Mouse (Mus musculus) limb, embryonic 11.5 days (tissue): ENCODE results near the gene Zbtb44. TPM values are rescaled to one million over a fixed set of nuclear protein-coding genes. Genes with fewer than 3 reads are reported as not detected.

Experiments used
- ATAC-seq: fragments of 200-750 bp; cut with Nextera tagmentation; 2 replicates; pipeline ENCODE4 v1.8.0; 2017; ENCODE audit warnings: low read depth; ENCODE audit not compliant: insufficient number of reproducible peaks, low FRiP score, low TSS enrichment
- DNase-seq: peaks from one replicate; pipeline ENCODE4 v3.0.0-alpha.2; 2015; ENCODE audit warnings: low spot score
- H3K27ac ChIP-seq: fragments of 300-500 bp; sonication (generic); replicated peaks from 2 replicates; pipeline ENCODE4 v1.5.1; 2014; ENCODE audit warnings: low read depth, mild to moderate bottlenecking, low read length
- H3K27me3 ChIP-seq: fragments of 300-500 bp; sonication (generic); 2 replicates; pipeline ENCODE4 v1.6.1; 2014; ENCODE audit warnings: mild to moderate bottlenecking, low read length, mixed read lengths; ENCODE audit not compliant: control insufficient read depth, insufficient read depth
- H3K36me3 ChIP-seq: fragments of 300-500 bp; sonication (generic); 2 replicates; pipeline ENCODE4 v1.6.1; 2014; ENCODE audit warnings: mild to moderate bottlenecking, low read length, moderate library complexity, mixed read lengths; ENCODE audit not compliant: control insufficient read depth, insufficient read depth
- H3K4me1 ChIP-seq: fragments of 300-500 bp; sonication (generic); 2 replicates; pipeline ENCODE4 v1.6.1; 2014; ENCODE audit warnings: low read length, mixed read lengths; ENCODE audit not compliant: control insufficient read depth, insufficient read depth
- H3K4me2 ChIP-seq: fragments of 300-500 bp; sonication (generic); 2 replicates; pipeline ENCODE4 v1.6.1; 2014; ENCODE audit warnings: low read depth, mild to moderate bottlenecking, moderate library complexity; ENCODE audit not compliant: severe bottlenecking
- H3K4me3 ChIP-seq: fragments of 300-500 bp; sonication (generic); 2 replicates; pipeline ENCODE4 v1.5.1; 2014; ENCODE audit warnings: low read depth, low read length
- H3K9ac ChIP-seq: fragments of 300-500 bp; sonication (generic); 2 replicates; pipeline ENCODE4 v1.6.1; 2014; ENCODE audit warnings: mild to moderate bottlenecking, low read length
- H3K9me3 ChIP-seq: fragments of 300-500 bp; sonication (generic); 2 replicates; pipeline ENCODE4 v1.6.1; 2016; ENCODE audit warnings: low read length; ENCODE audit not compliant: control insufficient read depth
- WGBS: fragments of 180-500 bp; shearing (Covaris S2); extraction: QIAGEN DNeasy Blood & Tissue Kit; methylation state at CpG from one replicate; pipeline ENCODE4 v1.1.7; 2014; 5-methylcytosine and 5-hydroxymethylcytosine counted together
- polyA plus RNA-seq: library from polyadenylated mRNA; unstranded; fragments of >200 nt; fragmentation: Nextera tagmentation; extraction: Ambion mirVana; gene quantifications from 2 replicates; pipeline ENCODE4 v1.2.1, GENCODE M21; 2014

The Zbtb44 gene
- polyA plus RNA-seq, 1 experiment from 2014 or later: 6.6 TPM

GRCm38 (mm10) chr9:31010749-31011148 is 19.7 kb upstream of the Zbtb44 start:
- Histone ChIP-seq H3K4me2 (no peak overlapping the region), H3K4me3 (no peak overlapping the region), H3K9ac (no peak overlapping the region), H3K9me3 (no peaks in the 10 kb centered on the region), H3K27me3 (no peaks in the 10 kb centered on the region), H3K27ac (no peak overlapping the region), H3K4me1 (no peaks in the 10 kb centered on the region), H3K36me3 (no peaks in the 10 kb centered on the region)
- ATAC-seq: no peak
- WGBS: 67% methylated on average over 3 of the region's 3 CpGs
- DNase-seq: no peak

GRCm38 (mm10) chr9:31011533-31011932 is 18.9 kb upstream of the Zbtb44 start:
- WGBS: 27% methylated on average over 1 of the region's 1 CpGs
- ATAC-seq: no peak
- Histone ChIP-seq H3K4me3 (no peak overlapping the region), H3K9ac (no peak overlapping the region), H3K4me1 (no peaks in the 10 kb centered on the region), H3K4me2 (no peak overlapping the region), H3K27ac (no peak overlapping the region), H3K27me3 (no peaks in the 10 kb centered on the region), H3K36me3 (no peaks in the 10 kb centered on the region), H3K9me3 (no peaks in the 10 kb centered on the region)
- DNase-seq: no peak

- no peak for DNase-seq
- 81% methylated on average over 4 of the region's 4 CpGs for WGBS
- Histone ChIP-seq H3K4me1 (no peaks in the 10 kb centered on the region), H3K9me3 (no peaks in the 10 kb centered on the region), H3K27me3 (no peaks in the 10 kb centered on the region), H3K4me2 (no peak overlapping the region), H3K4me3 (no peak overlapping the region), H3K9ac (no peak overlapping the region), H3K36me3 (no peaks in the 10 kb centered on the region), H3K27ac (no peak overlapping the region)
- ATAC-seq: no peak
Measured at GRCm38 (mm10) chr9:31012674-31013073, 17.8 kb upstream of the Zbtb44 start.

- ATAC-seq (no peak), DNase-seq (no peak)
- Histone ChIP-seq H3K4me1 (no peaks in the 10 kb centered on the region), H3K9ac (no peak overlapping the region), H3K4me2 (no peak overlapping the region), H3K4me3 (no peak overlapping the region), H3K9me3 (no peaks in the 10 kb centered on the region), H3K27ac (no peak overlapping the region), H3K27me3 (no peaks in the 10 kb centered on the region), H3K36me3 (no peaks in the 10 kb centered on the region)
- 93% methylated on average over 4 of the region's 4 CpGs for WGBS
Measured at GRCm38 (mm10) chr9:31013415-31013814, 17.0 kb upstream of the Zbtb44 start.

- DNase-seq: no peak
- no peak overlapping the region for H3K27ac ChIP-seq
- no peak overlapping the region for H3K4me2 ChIP-seq
- H3K9me3 ChIP-seq: no peaks in the 10 kb centered on the region
- 77% methylated on average over 4 of the region's 4 CpGs for WGBS
- ATAC-seq: no peak
- no peak overlapping the region for H3K9ac ChIP-seq
- no peak overlapping the region for H3K4me3 ChIP-seq
- H3K27me3 ChIP-seq: no peaks in the 10 kb centered on the region
- H3K4me1 ChIP-seq: no peaks in the 10 kb centered on the region
- H3K36me3 ChIP-seq: no peaks in the 10 kb centered on the region
Measured at GRCm38 (mm10) chr9:31017616-31018015, 12.8 kb upstream of the Zbtb44 start.

- no peaks in the 10 kb centered on the region for H3K4me1 ChIP-seq
Measured at GRCm38 (mm10) chr9:31018158-31018557, 12.3 kb upstream of the Zbtb44 start.

GRCm38 (mm10) chr9:31018705-31019104 is 11.7 kb upstream of the Zbtb44 start:
- Histone ChIP-seq H3K4me2 (no peak overlapping the region), H3K4me1 (no peaks in the 10 kb centered on the region), H3K9me3 (no peaks in the 10 kb centered on the region), H3K36me3 (no peaks in the 10 kb centered on the region), H3K27ac (no peak overlapping the region), H3K9ac (no peak overlapping the region), H3K4me3 (no peak overlapping the region), H3K27me3 (no peaks in the 10 kb centered on the region)
- DNase-seq (no peak), ATAC-seq (no peak)

More at GRCm38 (mm10) chr9:31018158-31018557, 12.3 kb upstream of the Zbtb44 start:
- Histone ChIP-seq H3K27ac (no peak overlapping the region), H3K36me3 (no peaks in the 10 kb centered on the region), H3K4me2 (no peak overlapping the region), H3K9me3 (no peaks in the 10 kb centered on the region), H3K9ac (no peak overlapping the region), H3K27me3 (no peaks in the 10 kb centered on the region), H3K4me3 (no peak overlapping the region)
- 87% methylated on average over 3 of the region's 3 CpGs for WGBS
- no peak for DNase-seq
- ATAC-seq: no peak

- Histone ChIP-seq H3K27ac (no peak overlapping the region), H3K9me3 (no peaks in the 10 kb centered on the region), H3K27me3 (no peaks in the 10 kb centered on the region), H3K4me3 (no peak overlapping the region), H3K4me2 (no peak overlapping the region), H3K36me3 (no peaks in the 10 kb centered on the region), H3K9ac (no peak overlapping the region), H3K4me1 (0 out of 2 replicates have a peak, but pooled peaks cover 2% of the 10 kb centered on the region)
- WGBS: 88% methylated on average over 4 of the region's 4 CpGs
- ATAC-seq: no peak
- DNase-seq: no peak
Measured at GRCm38 (mm10) chr9:31028251-31028650, 2.2 kb upstream of the Zbtb44 start.

GRCm38 (mm10) chr9:31029751-31030511 is 513 bp upstream of the Zbtb44 start:
- WGBS: under 1% methylated on average over 43 of the region's 57 CpGs
- H3K9ac ChIP-seq: peak overlapping the region; percentile 91
- 0 out of 2 replicates have a peak, but pooled peaks cover 2% of the 10 kb centered on the region for H3K4me1 ChIP-seq
- H3K9me3 ChIP-seq: no peaks in the 10 kb centered on the region
- ATAC-seq: peak; percentile 95
- peak overlapping the region; percentile 97 for H3K27ac ChIP-seq
- no peaks in the 10 kb centered on the region for H3K27me3 ChIP-seq
- H3K4me2 ChIP-seq: peak overlapping the region; percentile 66
- peak; percentile 95 for DNase-seq
- H3K4me3 ChIP-seq: peak overlapping the region; percentile 70
- no peaks in the 10 kb centered on the region for H3K36me3 ChIP-seq
